Mouse (Mus musculus): Measurements from ENCODE around the gene Trap1.
"Not testable (repeated sequence)": the region's sequence is repeated elsewhere in the genome, so short reads cannot be mapped to it uniquely, and the experiment has no call there.

Trap1 gene

GRCm38 (mm10) chr16:4077384-4078061 lies at the start of gene Trap1:
Gene Trap1 (minus strand): TSS chr16:4077827.
- DNase-seq = peak; percentile 95 to 97

GRCm38 (mm10) chr16:4117072-4117471 lies 39.4 kb upstream of the Trap1 start:
- peak; percentile 19 to 24 for DNase-seq

GRCm38 (mm10) chr16:4100374-4100773 lies 22.7 kb upstream of the Trap1 start:
- no peak for DNase-seq

- peak in 1 of 2 experiments; percentile 24 for DNase-seq
These were observed 19.9 kb upstream of the Trap1 start for GRCm38 (mm10) chr16:4097521-4097920.

GRCm38 (mm10) chr16:4096898-4097297 lies 19.3 kb upstream of the Trap1 start:
- DNase-seq = no peak

DNA sequence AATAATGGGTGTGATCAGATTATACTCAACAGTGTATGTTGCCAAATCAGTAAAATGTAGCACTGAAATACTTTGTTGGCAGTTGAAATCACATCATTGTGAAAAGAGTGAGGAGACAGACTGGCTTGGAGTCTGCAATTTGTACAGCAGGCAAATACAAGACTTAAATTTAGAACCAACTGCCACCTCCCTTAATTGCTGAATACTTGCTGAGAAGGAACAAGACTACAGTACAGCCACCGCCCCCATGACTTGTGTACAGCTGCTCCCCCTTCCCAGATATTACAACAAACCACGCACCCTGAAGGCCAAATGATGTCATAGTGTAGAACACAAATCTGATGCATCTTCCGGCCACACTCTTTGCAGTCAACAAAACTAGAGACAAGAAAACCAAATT lies 18.5 kb upstream of the Trap1 start:
- no peak for DNase-seq

DNA sequence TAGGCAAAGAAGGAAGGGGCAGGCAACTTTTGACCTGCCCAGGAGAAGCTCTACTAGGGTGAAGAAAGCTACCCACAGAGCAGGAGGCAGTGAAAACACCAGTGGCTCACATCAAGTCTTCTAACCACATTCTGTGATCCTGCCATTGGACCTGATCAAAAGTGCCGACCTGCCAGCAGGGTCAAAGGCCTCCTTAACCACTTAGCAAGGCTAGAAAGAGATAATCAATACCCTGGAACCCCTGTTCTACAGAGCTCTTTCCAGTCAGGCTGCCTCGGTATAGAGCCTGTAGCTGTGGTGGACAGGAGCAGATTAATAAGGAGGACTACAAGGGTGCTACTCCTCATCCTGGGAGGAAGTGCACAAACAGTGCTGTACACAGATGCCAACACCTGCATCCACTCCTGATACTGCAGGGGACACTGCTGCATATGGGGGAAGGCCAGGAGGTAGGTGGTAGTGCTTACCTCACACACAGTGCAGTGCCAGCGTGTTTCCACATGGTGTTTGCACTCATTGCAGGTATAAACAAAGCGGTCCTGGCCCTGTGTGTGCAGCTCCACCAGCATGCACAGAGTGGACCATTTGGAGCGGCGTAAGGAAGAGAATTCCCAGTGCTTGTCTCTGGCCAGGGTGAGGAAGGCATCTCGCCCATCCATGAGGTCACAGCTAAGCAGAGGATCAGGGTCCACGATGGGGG lies 9.7 kb upstream of the Trap1 start:
- no peak for DNase-seq

DNA sequence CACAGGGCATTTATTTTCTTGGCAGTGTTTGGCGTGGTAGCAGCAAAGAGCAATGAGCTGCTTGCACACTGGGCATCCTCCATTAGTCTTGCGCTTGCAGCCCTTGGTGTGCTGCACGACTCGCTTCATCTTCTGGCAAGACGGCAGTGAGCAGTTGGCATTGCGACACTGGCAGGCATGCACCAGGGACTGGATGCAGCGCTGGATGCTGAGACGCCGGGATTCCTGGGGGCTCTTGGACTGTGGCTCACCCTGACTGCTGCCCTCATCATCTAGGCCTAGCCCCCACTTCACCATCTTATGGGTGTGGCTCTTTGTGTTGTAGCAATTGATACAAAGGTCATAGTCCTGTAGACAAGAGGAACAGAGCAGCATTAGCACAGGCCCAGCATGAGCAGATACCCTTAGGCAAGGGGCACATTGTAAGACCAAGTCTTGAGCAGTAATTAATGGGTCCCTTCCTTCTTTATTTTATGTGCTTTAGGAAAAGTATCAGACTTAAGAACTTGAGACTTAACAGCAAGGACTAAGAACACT lies 8.3 kb upstream of the Trap1 start:
- no peak for DNase-seq

DNA sequence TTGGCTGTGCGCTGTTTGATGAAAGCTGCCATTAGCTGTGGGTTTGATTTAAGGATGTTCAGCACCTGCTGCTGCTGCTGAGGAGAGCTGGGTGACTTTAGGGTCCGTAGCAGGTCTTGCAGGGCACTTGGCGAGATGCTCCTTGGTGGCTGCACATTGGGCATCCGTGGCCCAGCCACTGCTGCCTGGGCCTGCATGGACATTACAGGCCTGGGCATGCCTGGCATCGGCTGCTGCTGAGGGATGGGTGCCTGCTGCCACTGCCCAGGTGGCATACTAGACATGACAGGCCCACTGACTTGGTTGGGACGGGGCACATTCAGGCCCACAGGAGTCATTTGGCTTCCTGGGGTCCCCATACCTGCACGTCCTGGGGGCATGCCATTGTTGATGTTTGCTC lies 7.4 kb upstream of the Trap1 start:
- no peak for DNase-seq

DNA sequence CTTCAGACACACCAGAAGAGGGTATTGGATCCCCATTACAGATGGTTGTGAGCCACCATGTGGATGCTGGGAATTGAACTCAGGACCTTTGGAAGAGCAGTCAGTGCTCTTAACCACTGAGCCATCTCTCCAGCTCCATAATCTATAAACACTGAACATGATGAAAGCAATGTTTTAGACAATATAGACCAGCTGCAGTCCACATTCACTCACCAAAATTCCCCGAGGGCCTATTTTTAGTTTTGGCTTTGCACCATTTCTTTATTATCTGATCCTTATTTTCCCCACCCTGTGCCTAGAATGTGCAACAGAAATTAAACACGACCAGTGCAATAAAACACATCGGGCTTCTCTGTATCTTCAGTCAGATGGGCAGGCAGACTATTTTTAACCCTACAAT lies 2.8 kb upstream of the Trap1 start:
- DNase-seq = not testable (repeated sequence)

DNA sequence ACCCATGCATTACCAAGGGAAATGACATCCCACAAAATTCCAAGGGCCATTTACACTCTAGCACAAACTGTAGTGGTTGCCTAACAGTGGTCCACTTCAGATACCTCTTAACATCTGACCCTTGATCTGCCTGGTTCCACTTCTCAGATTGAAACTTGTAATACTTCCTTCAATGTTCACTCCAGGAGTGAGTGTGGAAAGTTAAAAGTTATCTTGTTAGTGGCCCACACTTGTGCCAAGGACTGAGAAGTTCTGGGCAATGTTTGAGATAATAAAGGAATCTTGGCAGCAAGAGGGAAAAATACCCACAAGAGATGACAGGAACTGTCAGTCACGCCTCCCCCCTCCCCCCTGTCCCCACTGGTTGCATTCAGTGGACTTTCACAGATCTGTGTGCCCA lies 2.0 kb upstream of the Trap1 start:
- DNase-seq = no peak

DNA sequence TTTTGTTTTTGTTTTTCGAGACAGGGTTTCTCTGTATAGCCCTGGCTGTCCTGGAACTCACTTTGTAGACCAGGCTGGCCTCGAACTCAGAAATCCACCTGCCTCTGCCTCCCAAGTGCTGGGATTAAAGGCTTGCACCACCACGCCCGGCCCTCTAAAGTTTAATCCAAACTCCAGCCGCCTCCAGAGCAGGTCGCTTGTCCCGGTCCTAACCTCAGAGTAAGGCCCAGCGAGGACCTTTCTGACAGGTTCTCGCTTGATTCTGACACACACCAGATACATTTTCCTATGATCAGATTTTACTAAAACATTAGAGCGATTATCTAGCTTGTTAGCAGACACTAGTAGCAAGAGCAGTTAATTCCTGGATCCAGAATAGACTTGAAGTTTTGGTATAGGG lies 675 bp upstream of the Trap1 start:
- DNase-seq = peak in 1 of 2 experiments; percentile 23

- no peak for DNase-seq
These were observed 2.8 kb downstream of the Trap1 start for GRCm38 (mm10) chr16:4074836-4075235.

DNA sequence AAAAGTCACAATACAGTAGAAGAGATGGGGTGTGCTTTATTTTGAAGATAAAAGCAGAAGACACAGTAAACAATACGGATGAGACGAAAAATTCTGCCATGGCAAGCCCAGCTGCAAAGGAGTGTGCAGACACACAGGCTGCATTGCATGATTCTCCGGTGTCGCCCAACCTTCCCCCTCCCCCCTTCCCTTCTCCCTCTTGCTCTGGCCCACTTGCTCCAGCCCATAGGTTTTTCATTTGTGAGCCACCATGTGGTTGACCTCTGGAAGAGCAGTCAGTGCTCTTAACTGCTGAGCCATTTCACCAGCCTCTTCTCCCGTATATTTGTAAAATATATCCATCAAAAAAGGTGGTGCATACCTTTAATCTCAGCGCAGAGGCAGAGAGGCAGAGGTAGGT lies 3.3 kb downstream of the Trap1 start:
- DNase-seq = no peak

GRCm38 (mm10) chr16:4068588-4068987 lies 9.0 kb downstream of the Trap1 start:
- peak; percentile 63 to 71 for DNase-seq

DNA sequence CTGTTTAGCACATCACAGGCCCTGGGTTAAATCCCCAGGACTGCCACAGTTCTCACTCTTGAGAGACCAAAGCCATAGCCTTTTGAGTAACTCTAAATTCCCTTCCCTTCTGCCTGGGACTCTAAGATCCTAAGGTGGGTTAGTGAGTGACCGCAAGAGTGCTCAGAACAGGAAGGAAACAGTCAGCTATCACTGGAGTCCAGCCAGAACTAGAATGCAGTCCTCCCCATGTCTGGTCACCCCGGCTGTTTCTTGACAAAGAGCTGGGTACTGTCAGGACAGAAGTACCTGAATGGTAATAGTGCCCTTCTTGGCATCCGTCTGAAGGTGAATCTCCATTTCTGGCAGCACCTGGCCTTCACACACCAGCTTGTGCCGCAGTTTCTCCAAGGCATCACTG lies 12.7 kb downstream of the Trap1 start:
- DNase-seq = no peak

- no peak for DNase-seq
These were observed 23.8 kb downstream of the Trap1 start for GRCm38 (mm10) chr16:4053811-4054210.

DNA sequence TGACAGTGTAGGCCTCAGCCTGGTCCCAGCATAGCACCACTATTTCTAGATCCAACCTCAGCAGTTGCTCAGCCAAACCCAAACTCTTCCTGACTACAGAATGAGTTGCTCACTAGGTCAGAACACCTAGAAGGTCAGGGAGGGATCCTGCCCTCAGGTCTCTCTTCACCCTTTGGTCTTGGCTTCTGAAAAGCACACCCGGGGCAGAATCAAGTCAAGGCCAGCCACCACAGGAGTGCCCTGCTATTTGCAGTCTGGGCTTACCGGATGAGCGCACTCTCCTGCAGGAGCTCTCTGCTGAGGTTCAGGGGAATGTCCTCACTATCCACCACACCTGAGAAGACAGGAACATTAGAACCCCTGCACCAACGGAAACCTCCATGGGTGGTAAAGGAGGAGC lies 25.0 kb downstream of the Trap1 start:
- no peak for DNase-seq

DNA sequence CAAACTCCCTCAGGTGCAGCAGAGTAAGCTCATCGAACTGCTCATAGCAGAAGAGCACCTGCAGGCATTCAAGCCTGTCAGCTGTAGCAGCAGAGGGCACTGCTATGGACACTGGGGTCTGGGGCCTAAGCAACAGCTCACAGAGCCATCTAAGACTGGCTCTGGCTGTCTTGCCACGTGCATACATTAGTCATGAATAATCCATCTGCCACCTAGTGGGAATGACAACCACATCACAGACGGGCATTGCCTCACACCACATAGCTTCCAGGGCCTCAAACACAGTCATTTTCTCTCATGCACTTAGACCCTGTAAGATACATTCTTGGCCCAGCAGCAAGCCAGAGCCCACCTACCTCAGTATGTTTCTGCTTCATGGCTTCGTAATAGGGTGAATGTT lies 32.1 kb downstream of the Trap1 start:
- DNase-seq = no peak

- no peak for DNase-seq
These were observed 33.5 kb downstream of the Trap1 start for GRCm38 (mm10) chr16:4044093-4044492.

GRCm38 (mm10) chr16:4041646-4042045 lies 36.0 kb downstream of the Trap1 start:
- DNase-seq = no peak

GRCm38 (mm10) chr16:4040206-4040605 lies 37.4 kb downstream of the Trap1 start:
- no peak for DNase-seq

DNA sequence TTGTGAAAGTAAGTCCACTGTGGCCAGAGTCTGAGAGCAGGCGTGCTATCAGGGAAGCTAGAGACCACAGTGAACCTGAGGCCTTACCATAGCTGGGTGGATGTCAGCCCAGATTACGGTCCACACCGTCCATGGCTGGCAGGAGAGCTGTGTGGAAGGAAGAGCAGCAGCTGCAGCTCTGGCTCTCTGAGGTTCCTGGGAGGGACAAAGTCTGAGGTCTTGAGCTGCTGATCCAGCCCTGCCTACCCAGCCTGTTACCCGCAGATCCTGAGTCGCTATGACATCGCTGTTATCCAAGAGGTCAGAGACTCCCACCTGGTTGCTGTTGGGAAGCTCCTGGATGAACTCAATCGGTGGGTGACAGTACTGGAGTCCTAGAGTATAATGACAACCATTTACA lies 39.9 kb downstream of the Trap1 start:
- DNase-seq = no peak

GRCm38 (mm10) chr16:4036807-4037206 lies 40.8 kb downstream of the Trap1 start, which contains the start of gene Dnase1:
Gene Dnase1 (plus strand): TSS chr16:4036942.
- no peak for DNase-seq

All from cerebellum, postnatal 14 days (tissue).